Mouse (Mus musculus) hindbrain, postnatal 0 days (tissue): ENCODE results near the gene Gm20547. TPM values are rescaled to one million over a fixed set of nuclear protein-coding genes. Genes with fewer than 3 reads are reported as not detected.

Source experiments
- ATAC-seq: fragments of 200-750 bp; cut with Nextera tagmentation; 2 replicates; pipeline ENCODE4 v1.8.0; 2017; ENCODE audit warnings: mild to moderate bottlenecking, moderate TSS enrichment, moderate library complexity
- DNase-seq: peaks from one replicate; pipeline ENCODE4 v3.0.0-alpha.2; 2015; ENCODE audit warnings: low spot score
- H3K27ac ChIP-seq: fragments of 300-500 bp; sonication (generic); 2 replicates; pipeline ENCODE4 v1.5.1; 2014; ENCODE audit warnings: mild to moderate bottlenecking
- H3K27me3 ChIP-seq: fragments of 300-500 bp; sonication (generic); 2 replicates; pipeline ENCODE4 v1.6.1; 2014; ENCODE audit warnings: low read length, mixed read lengths; ENCODE audit not compliant: insufficient read depth
- H3K36me3 ChIP-seq: fragments of 300-500 bp; sonication (generic); 2 replicates; pipeline ENCODE4 v1.6.1; 2014; ENCODE audit warnings: low read length, mixed read lengths; ENCODE audit not compliant: insufficient read depth
- H3K4me1 ChIP-seq: fragments of 300-500 bp; sonication (generic); 2 replicates; pipeline ENCODE4 v1.6.1; 2014; ENCODE audit warnings: antibody characterized with exemption, low read length, mixed read lengths; ENCODE audit not compliant: insufficient read depth
- H3K4me2 ChIP-seq: fragments of 300-500 bp; sonication (generic); 2 replicates; pipeline ENCODE4 v1.6.1; 2014; ENCODE audit warnings: low read depth, mild to moderate bottlenecking, low read length, moderate library complexity, mixed read lengths
- H3K4me3 ChIP-seq: fragments of 300-500 bp; sonication (generic); 2 replicates; pipeline ENCODE4 v1.5.1; 2014; ENCODE audit warnings: low read length
- H3K9ac ChIP-seq: fragments of 300-500 bp; sonication (generic); replicated peaks from 2 replicates; pipeline ENCODE4 v1.6.1; 2014; ENCODE audit warnings: mild to moderate bottlenecking, low read length, moderate library complexity, mixed read lengths
- H3K9me3 ChIP-seq: fragments of 300-500 bp; sonication (generic); 2 replicates; pipeline ENCODE4 v1.6.1; 2016; ENCODE audit warnings: low read length, mixed read lengths
- CTCF ChIP-seq: IDR thresholded peaks from 2 replicates; pipeline ENCODE4 v1.5.1; 2016; ENCODE audit warnings: antibody characterized with exemption, control low read depth, low read depth
- WGBS: fragments of 180-500 bp; shearing (Covaris S2); extraction: QIAGEN DNeasy Blood & Tissue Kit; methylation state at CpG from one replicate; pipeline ENCODE4 v1.1.7; 2014; 5-methylcytosine and 5-hydroxymethylcytosine counted together
- polyA plus RNA-seq: library from polyadenylated mRNA; unstranded; fragments of >200 nt; fragmentation: Nextera tagmentation; extraction: Ambion mirVana; gene quantifications from 2 replicates; pipeline ENCODE4 v1.2.1, GENCODE M21; 2015
- total RNA-seq: library from RNA; depleted of rRNA; stranded (reverse); fragments of >200 nt; gene quantifications from 2 replicates; pipeline ENCODE4 v1.2.3, GENCODE M21; 2014

The Gm20547 gene
- total and polyA plus RNA-seq, 2 experiments from 2014 or later, result not detected

GRCm38 (mm10) chr17:34853511-34853910 lies 28.3 kb downstream of the Gm20547 start:
- H3K36me3 ChIP-seq, result peaks cover 39% of the 10 kb centered on the region
- H3K9me3 ChIP-seq, result no peaks in the 10 kb centered on the region
- 83% methylated on average over 8 of the region's 8 CpGs for WGBS
- no peak overlapping the region for H3K9ac ChIP-seq
- H3K27me3 ChIP-seq, result no peaks in the 10 kb centered on the region
- peaks cover 13% of the 10 kb centered on the region; the same call in 1 of the 2 replicates for H3K4me1 ChIP-seq
- ATAC-seq (no peak), DNase-seq (no peak)
- H3K4me3 ChIP-seq, result no peak overlapping the region
- H3K4me2 ChIP-seq, result no peak overlapping the region
- TF ChIP-seq CTCF, result no peak
- H3K27ac ChIP-seq, result no peak overlapping the region

GRCm38 (mm10) chr17:34850517-34851125 lies 31.2 kb downstream of the Gm20547 start:
- no peak for ATAC-seq
- Histone ChIP-seq H3K27me3 (no peaks in the 10 kb centered on the region), H3K36me3 (peaks cover 47% of the 10 kb centered on the region), H3K27ac (peak overlapping the region; percentile 56; the same call in 1 of the 2 replicates), H3K4me2 (peak overlapping the region; percentile 88), H3K4me1 (peaks cover 13% of the 10 kb centered on the region; the same call in 1 of the 2 replicates), H3K4me3 (peak overlapping the region; percentile 92), H3K9ac (peak overlapping the region; percentile 71), H3K9me3 (no peaks in the 10 kb centered on the region)
- no peak for DNase-seq
- no peak for TF ChIP-seq CTCF
- WGBS, result 2% methylated on average over 25 of the region's 25 CpGs

DNA sequence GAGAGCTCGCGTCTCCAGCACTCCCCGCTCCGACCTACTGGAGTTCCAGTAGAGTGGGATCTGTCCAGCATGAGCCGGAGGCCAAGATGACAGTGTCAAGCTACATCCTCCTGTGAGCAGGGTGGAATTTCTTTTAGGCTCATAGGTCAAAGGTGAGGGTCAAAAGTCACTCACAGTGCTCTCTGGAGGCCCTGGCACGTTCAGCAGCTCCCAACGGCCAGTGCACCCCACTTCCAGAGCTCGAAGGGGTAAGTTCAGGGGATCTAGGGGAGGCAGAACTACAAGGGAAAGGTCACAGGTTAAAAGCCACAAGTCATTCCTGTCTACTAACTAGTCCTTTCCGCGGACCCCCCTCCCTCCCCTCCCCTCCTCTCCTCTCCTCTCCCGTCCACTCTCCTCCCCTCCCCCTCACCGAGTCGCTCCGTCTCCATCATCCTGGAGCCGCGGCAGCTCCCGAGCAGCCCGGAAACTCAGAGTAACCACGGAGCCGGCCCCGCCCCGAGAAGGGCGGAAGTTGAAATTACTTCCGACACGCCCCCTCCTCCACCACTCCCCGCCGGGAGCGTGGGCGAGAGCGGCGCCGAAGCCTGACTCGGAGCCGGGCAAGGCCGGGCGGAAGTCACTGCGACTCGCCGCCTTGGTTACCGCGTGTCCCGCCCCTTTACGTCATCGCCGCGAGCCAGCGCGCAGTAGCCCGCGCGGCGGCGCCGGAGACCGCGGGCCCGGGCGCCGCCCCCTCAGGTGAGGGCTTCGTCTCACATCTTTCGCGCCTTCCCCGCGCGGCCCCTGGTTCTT lies 31.9 kb downstream of the Gm20547 start, which contains the start of the genes Skiv2l and Nelfe:
Gene Skiv2l, minus strand, starts transcription at position 489 of the 795 bp plus-strand sequence.
Gene Nelfe, plus strand, starts transcription at position 670 of the 795 bp plus-strand sequence.
- H3K4me3 ChIP-seq, result peak within 1 kb of the TSS; percentile 92
- H3K27ac ChIP-seq, result peak within 1 kb of the TSS; percentile 56; the same call in 1 of the 2 replicates
- H3K9ac ChIP-seq, result peak within 1 kb of the TSS; percentile 71
- peaks cover 45% of the 10 kb centered on the region for H3K36me3 ChIP-seq
- peaks cover 13% of the 10 kb centered on the region; the same call in 1 of the 2 replicates for H3K4me1 ChIP-seq
- ATAC-seq (peak; percentile 98), DNase-seq (peak; percentile 99)
- peak within 1 kb of the TSS; percentile 88 for H3K4me2 ChIP-seq
- no peak for TF ChIP-seq CTCF
- 1% methylated on average over 64 of the region's 65 CpGs for WGBS
- H3K9me3 ChIP-seq, result no peaks in the 10 kb centered on the region
- H3K27me3 ChIP-seq, result no peaks in the 10 kb centered on the region

DNA sequence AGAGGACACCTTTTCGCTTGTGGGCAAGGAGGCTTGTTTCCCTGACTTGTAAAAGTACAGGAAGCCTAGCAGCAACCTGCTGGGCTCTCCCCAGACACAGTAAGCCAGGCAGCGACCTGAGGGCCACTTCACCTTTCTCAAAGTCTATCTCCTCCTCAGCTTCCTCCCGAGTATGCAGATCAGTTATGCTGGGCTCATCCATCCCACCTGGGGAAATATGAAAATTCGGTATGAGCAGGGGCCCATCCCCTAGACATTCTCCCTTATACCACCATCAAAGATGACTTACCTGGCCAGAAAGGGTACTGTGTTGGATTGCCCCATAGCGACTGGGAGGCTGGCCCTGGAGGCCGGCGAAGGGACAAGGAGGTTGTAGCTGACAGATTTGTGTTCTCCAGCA lies 34.2 kb downstream of the Gm20547 start:
- no peak for TF ChIP-seq CTCF
- peaks cover 13% of the 10 kb centered on the region; the same call in 1 of the 2 replicates for H3K4me1 ChIP-seq
- DNase-seq (no peak), ATAC-seq (no peak)
- H3K4me2 ChIP-seq, result no peak overlapping the region
- 92% methylated on average over 7 of the region's 7 CpGs for WGBS
- peaks cover 37% of the 10 kb centered on the region for H3K36me3 ChIP-seq
- no peaks in the 10 kb centered on the region for H3K27me3 ChIP-seq
- no peaks in the 10 kb centered on the region for H3K9me3 ChIP-seq
- no peak overlapping the region for H3K27ac ChIP-seq
- no peak overlapping the region for H3K9ac ChIP-seq
- no peak overlapping the region for H3K4me3 ChIP-seq

- peaks cover 40% of the 10 kb centered on the region for H3K36me3 ChIP-seq
- no peak for DNase-seq
Measured at GRCm38 (mm10) chr17:34847192-34847591, 34.6 kb downstream of the Gm20547 start.

DNA sequence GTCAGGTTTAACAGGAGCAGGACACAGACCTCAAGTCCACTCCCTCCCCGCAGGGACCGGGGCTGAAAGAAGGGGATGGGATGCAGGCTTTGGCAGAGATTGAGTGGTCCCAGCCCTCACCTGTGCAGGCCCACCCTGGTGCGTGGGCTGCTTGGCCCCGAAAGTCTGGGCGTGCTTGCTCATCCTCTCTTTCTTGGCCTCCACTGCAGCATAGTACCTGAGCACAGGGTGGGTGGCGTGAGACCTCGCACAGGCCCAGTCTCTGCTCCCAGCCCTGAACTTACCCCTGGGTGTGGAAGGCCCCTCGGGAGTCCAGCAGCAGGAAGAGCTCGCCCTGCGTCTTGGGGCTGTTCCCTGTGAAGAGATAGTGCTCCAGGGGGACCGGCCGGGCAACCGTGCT lies 37.0 kb downstream of the Gm20547 start:
- 93% methylated on average over 13 of the region's 13 CpGs for WGBS
- Histone ChIP-seq H3K4me2 (no peak overlapping the region), H3K9ac (no peak overlapping the region), H3K4me3 (no peak overlapping the region), H3K4me1 (0 out of 2 replicates have a peak, but pooled peaks cover 4% of the 10 kb centered on the region), H3K36me3 (peaks cover 59% of the 10 kb centered on the region), H3K27me3 (no peaks in the 10 kb centered on the region), H3K27ac (no peak overlapping the region), H3K9me3 (no peaks in the 10 kb centered on the region)
- no peak for TF ChIP-seq CTCF
- ATAC-seq (no peak), DNase-seq (no peak)

More at GRCm38 (mm10) chr17:34847192-34847591, 34.6 kb downstream of the Gm20547 start:
- no peak for ATAC-seq
- peaks cover 13% of the 10 kb centered on the region; the same call in 1 of the 2 replicates for H3K4me1 ChIP-seq
- no peak overlapping the region for H3K9ac ChIP-seq
- no peaks in the 10 kb centered on the region for H3K9me3 ChIP-seq
- no peak for TF ChIP-seq CTCF
- no peak overlapping the region for H3K4me3 ChIP-seq
- no peak overlapping the region for H3K4me2 ChIP-seq
- H3K27ac ChIP-seq, result no peak overlapping the region
- H3K27me3 ChIP-seq, result no peaks in the 10 kb centered on the region
- 82% methylated on average over 6 of the region's 6 CpGs for WGBS
